Mouse (Mus musculus) midbrain, embryonic 11.5 days (tissue): ENCODE measurements around the gene Rad51. TPM values are rescaled to one million over a fixed set of nuclear protein-coding genes. Genes with fewer than 3 reads are reported as not detected.

Source experiments
- ATAC-seq: fragments of 200-750 bp; cut with Nextera tagmentation; 2 replicates; pipeline ENCODE4 v1.8.0; 2017; ENCODE audit warnings: moderate TSS enrichment, moderate library complexity; ENCODE audit not compliant: low FRiP score
- DNase-seq: peaks from one replicate; pipeline ENCODE4 v3.0.0; 2015; ENCODE audit warnings: low spot score; ENCODE audit errors: missing footprints
- H3K27ac ChIP-seq: fragments of 300-500 bp; sonication (generic); 2 replicates; pipeline ENCODE4 v1.5.1; 2014; ENCODE audit warnings: low read depth, low read length
- H3K27me3 ChIP-seq: fragments of 300-500 bp; sonication (generic); 2 replicates; pipeline ENCODE4 v1.6.1; 2014; ENCODE audit warnings: mild to moderate bottlenecking, low read length, moderate library complexity, mixed read lengths; ENCODE audit not compliant: control insufficient read depth, insufficient read depth
- H3K36me3 ChIP-seq: fragments of 300-500 bp; sonication (generic); 2 replicates; pipeline ENCODE4 v1.6.1; 2014; ENCODE audit warnings: mild to moderate bottlenecking, low read length, moderate library complexity, mixed read lengths; ENCODE audit not compliant: control insufficient read depth, insufficient read depth
- H3K4me1 ChIP-seq: fragments of 300-500 bp; sonication (generic); 2 replicates; pipeline ENCODE4 v1.6.1; 2014; ENCODE audit warnings: low read length; ENCODE audit not compliant: control insufficient read depth, insufficient read depth
- H3K4me2 ChIP-seq: fragments of 300-500 bp; sonication (generic); 2 replicates; pipeline ENCODE4 v1.6.1; 2014; ENCODE audit warnings: mild to moderate bottlenecking, moderate library complexity
- H3K4me3 ChIP-seq: fragments of 300-500 bp; sonication (generic); 2 replicates; pipeline ENCODE4 v1.5.1; 2014; ENCODE audit warnings: low read depth, low read length
- H3K9ac ChIP-seq: fragments of 300-500 bp; sonication (generic); 2 replicates; pipeline ENCODE4 v1.6.1; 2014; ENCODE audit warnings: low read length
- H3K9me3 ChIP-seq: fragments of 300-500 bp; sonication (generic); 2 replicates; pipeline ENCODE4 v1.6.1; 2016; ENCODE audit warnings: low read length; ENCODE audit not compliant: control insufficient read depth
- WGBS: fragments of 180-500 bp; shearing (Covaris S2); extraction: QIAGEN DNeasy Blood & Tissue Kit; methylation state at CpG from one replicate; pipeline ENCODE4 v1.1.7; 2014; 5-methylcytosine and 5-hydroxymethylcytosine counted together
- polyA plus RNA-seq: library from polyadenylated mRNA; unstranded; fragments of >200 nt; fragmentation: Nextera tagmentation; extraction: Ambion mirVana; gene quantifications from 2 replicates; pipeline ENCODE4 v1.2.1, GENCODE M21; 2014

Rad51 gene
- polyA plus RNA-seq, 1 experiment from 2014 or later: 76.9 TPM

DNA sequence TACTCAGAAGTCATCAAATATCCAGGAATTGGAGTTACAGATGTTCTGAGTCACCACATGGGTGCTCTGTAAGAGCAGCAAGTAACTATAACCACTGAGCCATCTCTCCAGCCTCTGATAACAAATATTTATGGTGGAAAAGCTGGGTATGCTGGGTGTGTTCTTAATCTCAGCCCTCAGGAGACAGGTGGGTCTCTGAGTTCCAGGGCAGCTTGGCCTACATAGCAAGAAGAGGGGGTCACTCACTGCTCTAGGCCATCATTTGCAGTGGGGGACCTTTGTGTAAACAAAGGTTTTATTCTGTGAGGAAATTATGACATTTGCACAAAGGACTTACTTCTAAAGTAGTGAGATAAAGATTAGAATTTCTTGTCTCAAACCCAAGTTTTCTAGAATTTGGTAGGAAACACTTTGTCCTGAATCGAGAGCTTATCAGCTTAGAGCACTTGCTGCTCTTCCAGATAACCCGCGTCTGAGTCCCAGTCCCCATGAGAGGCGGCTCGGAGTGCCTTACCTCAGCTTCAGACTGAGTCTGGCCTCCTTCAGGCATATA, 23.8 kb downstream of the Rad51 start:
- H3K36me3 ChIP-seq: peaks cover 18% of the 10 kb centered on the region; the same call in 1 of the 2 replicates
- H3K4me1 ChIP-seq: no peaks in the 10 kb centered on the region
- no peaks in the 10 kb centered on the region for H3K27me3 ChIP-seq
- ATAC-seq: no peak
- no peak for DNase-seq
- WGBS: 91% methylated on average over 5 of the region's 5 CpGs
- H3K9me3 ChIP-seq: no peaks in the 10 kb centered on the region
- H3K4me2 ChIP-seq: no peak overlapping the region
- no peak overlapping the region for H3K9ac ChIP-seq
- no peak overlapping the region for H3K27ac ChIP-seq
- H3K4me3 ChIP-seq: no peak overlapping the region

DNA sequence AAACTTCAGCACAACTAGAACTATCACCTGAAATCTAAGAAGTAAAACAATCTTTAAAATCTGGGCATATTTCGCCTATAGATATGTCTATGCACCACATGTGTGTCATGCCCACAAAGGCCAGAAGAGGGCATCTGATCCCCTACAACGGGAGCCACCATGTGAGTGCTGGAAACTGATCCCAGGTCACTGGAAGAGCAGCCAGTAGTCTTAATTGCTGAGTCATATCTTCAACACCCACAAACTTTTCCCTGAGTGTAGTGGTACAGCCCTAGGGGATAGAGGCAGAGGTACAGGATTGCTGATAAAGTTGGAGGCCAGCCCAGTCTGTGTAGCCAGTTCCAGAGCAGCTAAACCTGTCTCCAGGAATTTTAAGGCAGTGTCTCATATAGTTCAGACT, 32.6 kb downstream of the Rad51 start:
- ATAC-seq (no peak), DNase-seq (no peak)
- Histone ChIP-seq H3K27ac (no peak overlapping the region), H3K9me3 (no peaks in the 10 kb centered on the region), H3K27me3 (no peaks in the 10 kb centered on the region), H3K9ac (no peak overlapping the region), H3K4me1 (no peaks in the 10 kb centered on the region), H3K4me3 (no peak overlapping the region), H3K4me2 (no peak overlapping the region), H3K36me3 (peaks cover 27% of the 10 kb centered on the region)
- 86% methylated on average over 2 of the region's 2 CpGs for WGBS

DNA sequence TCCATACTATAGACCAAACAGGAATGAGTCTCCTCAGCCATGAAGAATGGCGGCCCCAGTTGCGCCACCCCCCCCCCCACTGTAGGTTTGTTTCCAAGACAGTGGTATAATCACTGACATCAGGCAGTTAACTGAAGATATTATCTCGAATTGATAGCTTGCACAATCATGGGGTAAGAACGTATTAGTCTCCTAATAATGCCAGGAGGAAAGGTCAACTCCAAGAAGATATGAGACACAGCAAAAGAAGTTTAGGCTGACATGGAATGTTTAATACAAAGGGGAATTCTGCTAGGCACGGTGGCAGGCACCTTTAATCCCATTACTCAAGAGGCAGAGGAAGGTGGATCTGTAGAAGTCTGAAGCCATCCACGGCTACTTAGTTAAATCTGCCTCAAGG, 33.8 kb downstream of the Rad51 start:
- ATAC-seq (no peak), DNase-seq (no peak)
- H3K4me3 ChIP-seq: no peak overlapping the region
- no peak overlapping the region for H3K27ac ChIP-seq
- no peak overlapping the region for H3K4me2 ChIP-seq
- 84% methylated on average over 6 of the region's 6 CpGs for WGBS
- no peaks in the 10 kb centered on the region for H3K4me1 ChIP-seq
- no peak overlapping the region for H3K9ac ChIP-seq
- peaks cover 28% of the 10 kb centered on the region for H3K36me3 ChIP-seq
- H3K9me3 ChIP-seq: no peaks in the 10 kb centered on the region
- no peaks in the 10 kb centered on the region for H3K27me3 ChIP-seq

DNA sequence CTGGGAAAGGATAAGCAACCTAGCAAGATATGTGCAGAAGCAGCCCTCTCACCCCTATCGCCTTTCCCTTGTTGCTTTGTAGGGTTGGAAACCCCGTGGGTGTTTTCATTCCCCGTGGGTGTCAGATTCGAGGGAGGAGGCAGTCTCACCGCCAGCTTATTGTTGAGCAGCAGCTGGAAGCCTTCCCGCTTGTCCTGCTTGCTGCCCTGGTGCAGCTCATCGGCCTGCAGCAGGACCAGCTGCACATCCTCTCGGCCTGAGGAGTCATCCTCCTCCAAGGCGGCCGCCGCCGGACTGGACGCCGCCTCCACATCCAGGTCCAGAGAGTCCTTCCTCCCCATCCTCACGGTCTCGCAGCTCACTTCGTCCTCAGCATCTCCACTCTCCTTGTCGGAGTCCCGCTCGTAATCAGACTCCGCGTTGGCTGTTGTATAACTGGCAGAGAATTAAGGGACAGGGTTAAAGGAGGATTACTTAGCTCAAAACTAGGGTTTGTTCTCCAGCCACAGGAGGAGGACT, 34.6 kb downstream of the Rad51 start:
- Histone ChIP-seq H3K27ac (no peak overlapping the region), H3K9ac (no peak overlapping the region), H3K36me3 (peaks cover 27% of the 10 kb centered on the region), H3K4me2 (no peak overlapping the region), H3K4me1 (no peaks in the 10 kb centered on the region), H3K27me3 (no peaks in the 10 kb centered on the region), H3K4me3 (no peak overlapping the region), H3K9me3 (no peaks in the 10 kb centered on the region)
- ATAC-seq (no peak), DNase-seq (no peak)
- 88% methylated on average over 22 of the region's 22 CpGs for WGBS

DNA sequence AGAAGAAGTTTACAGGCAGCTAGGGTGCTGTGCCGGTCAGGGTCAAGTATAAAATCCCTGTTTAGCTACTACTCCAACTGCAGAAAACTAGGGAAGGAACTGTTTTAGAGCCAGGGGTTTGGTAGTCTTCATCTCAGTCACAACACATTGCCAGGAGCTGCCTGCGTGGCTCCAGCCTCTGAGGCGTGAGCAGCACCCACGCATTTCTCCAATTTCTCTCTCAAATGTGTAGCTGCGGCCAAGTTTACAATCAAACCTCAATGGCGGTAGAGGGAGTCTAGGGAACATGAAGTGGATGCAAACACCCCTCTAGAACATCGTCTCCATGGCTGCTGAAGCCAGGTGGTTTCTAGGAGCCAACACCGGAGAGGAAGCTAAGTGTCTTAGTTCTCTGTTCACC, 35.2 kb downstream of the Rad51 start:
- DNase-seq (no peak), ATAC-seq (no peak)
- Histone ChIP-seq H3K27me3 (no peaks in the 10 kb centered on the region), H3K4me3 (no peak overlapping the region), H3K9ac (no peak overlapping the region), H3K27ac (no peak overlapping the region), H3K4me1 (no peaks in the 10 kb centered on the region), H3K9me3 (no peaks in the 10 kb centered on the region), H3K4me2 (no peak overlapping the region), H3K36me3 (peaks cover 27% of the 10 kb centered on the region)
- 95% methylated on average over 8 of the region's 8 CpGs for WGBS

DNA sequence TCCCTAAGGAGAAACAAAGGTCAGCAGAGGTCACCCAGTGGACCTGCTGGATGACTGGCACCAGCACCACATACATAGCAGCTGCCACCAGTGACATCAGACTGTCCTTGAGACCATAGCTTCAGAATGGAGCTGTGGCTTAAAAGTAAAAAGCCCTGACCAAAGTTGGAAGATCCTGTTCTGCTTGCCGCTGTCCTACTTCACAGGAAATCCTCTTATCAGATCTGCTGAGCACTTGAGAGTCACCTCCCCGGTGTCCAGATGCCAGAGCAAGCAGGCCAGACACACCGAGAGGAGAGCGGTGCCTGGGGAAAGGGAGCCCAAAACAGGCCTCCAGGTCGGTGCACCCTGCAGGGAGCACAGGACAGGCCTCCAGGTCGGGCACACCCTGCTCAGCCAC, 39.7 kb downstream of the Rad51 start:
- no peak for ATAC-seq
- no peaks in the 10 kb centered on the region for H3K27me3 ChIP-seq
- H3K4me3 ChIP-seq: no peak overlapping the region
- no peaks in the 10 kb centered on the region for H3K9me3 ChIP-seq
- H3K4me1 ChIP-seq: peaks cover 6% of the 10 kb centered on the region
- H3K27ac ChIP-seq: no peak overlapping the region
- WGBS: 86% methylated on average over 6 of the region's 6 CpGs
- DNase-seq: no peak
- H3K36me3 ChIP-seq: peaks cover 9% of the 10 kb centered on the region
- no peak overlapping the region for H3K9ac ChIP-seq
- no peak overlapping the region for H3K4me2 ChIP-seq

DNA sequence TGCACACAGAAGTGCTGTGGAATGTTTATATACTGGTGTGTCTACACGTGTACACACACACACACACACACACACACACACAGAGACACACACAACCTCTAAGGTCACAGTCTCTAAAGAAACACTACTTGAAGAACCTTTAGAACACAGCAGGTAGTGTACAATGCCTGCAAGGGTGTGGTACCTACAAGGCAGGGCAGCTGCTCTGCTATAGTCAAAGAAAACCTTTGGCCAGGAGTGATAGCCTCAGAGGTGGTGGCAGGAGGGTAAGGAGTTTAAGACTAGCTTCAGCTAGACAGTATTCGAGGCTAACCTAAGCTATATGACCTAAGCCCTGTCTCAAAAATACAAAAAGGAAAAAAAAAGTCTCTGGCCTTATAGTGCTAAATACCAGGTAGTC, 42.1 kb downstream of the Rad51 start:
- Histone ChIP-seq H3K4me1 (peaks cover 9% of the 10 kb centered on the region), H3K9ac (no peak overlapping the region), H3K27me3 (no peaks in the 10 kb centered on the region), H3K4me3 (no peak overlapping the region), H3K27ac (no peak overlapping the region), H3K4me2 (no peak overlapping the region), H3K9me3 (no peaks in the 10 kb centered on the region), H3K36me3 (peaks cover 8% of the 10 kb centered on the region)
- WGBS: 93% methylated on average over 2 of the region's 2 CpGs
- DNase-seq: no peak
- no peak for ATAC-seq

DNA sequence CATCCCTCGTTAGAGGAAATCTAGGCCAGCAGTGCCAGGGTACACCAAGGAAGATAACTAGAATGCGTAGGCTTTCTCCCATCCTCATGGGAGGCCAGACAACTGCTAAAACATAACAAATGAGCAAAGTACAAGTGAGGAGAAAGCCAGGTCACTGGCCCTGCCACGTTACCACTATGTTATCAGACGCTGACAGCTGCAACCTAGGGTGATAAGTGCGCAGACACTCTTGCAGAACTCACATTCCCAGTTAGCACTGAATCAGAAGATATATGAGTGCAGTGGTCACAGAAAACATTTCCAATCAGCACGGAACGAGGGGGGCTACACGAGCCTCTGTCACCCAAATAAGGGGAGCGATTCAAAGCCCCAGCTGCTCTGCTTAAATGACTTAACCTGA, 42.8 kb downstream of the Rad51 start:
- Histone ChIP-seq H3K9ac (no peak overlapping the region), H3K4me2 (no peak overlapping the region; the same call in 1 of the 2 replicates), H3K27me3 (no peaks in the 10 kb centered on the region), H3K4me1 (peaks cover 9% of the 10 kb centered on the region), H3K27ac (no peak overlapping the region), H3K36me3 (peaks cover 3% of the 10 kb centered on the region; the same call in 1 of the 2 replicates), H3K4me3 (no peak overlapping the region), H3K9me3 (no peaks in the 10 kb centered on the region)
- 87% methylated on average over 9 of the region's 9 CpGs for WGBS
- no peak for ATAC-seq
- DNase-seq: no peak

DNA sequence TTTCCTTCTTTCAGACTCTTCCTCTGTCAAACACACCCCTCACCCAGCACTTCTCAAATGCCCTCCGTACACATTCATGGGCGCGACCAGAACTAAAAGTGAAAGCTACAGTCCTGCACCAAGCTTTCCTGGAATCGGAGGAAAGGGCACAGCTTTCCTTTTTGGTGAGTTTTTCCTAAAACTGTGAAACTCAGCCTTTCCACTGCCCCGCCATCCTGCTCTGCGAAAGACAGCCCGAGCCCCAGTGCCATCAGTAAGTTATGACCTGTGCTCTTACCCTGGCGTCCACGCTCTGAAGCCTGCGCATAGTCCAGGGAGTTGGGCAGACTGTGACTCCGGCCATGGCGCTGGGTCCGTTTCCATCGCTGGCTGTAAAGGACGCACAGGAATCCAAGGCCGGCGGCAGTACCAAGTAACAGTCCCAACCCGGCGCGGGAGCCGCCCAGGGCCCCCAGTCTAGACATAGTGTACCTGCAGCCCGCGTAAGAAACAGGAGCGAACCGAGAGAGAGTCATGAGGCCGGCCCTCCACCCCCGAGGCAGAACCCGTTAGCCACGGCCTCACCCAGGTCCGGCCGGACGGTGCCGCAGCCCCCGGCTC, 43.6 kb downstream of the Rad51 start:
- peaks cover 2% of the 10 kb centered on the region; the same call in 1 of the 2 replicates for H3K36me3 ChIP-seq
- peak overlapping the region; percentile 91 for H3K4me2 ChIP-seq
- H3K27me3 ChIP-seq: no peaks in the 10 kb centered on the region
- no peaks in the 10 kb centered on the region for H3K9me3 ChIP-seq
- H3K4me1 ChIP-seq: peaks cover 9% of the 10 kb centered on the region
- 8% methylated on average over 34 of the region's 34 CpGs for WGBS
- peak overlapping the region; percentile 96 for H3K4me3 ChIP-seq
- peak overlapping the region; percentile 90 for H3K9ac ChIP-seq
- no peak; the same call in 1 of the 2 replicates for ATAC-seq
- H3K27ac ChIP-seq: no peak overlapping the region
- no peak for DNase-seq
